Mouse (Mus musculus) hindbrain, embryonic 12.5 days (tissue): Measurements from ENCODE around the gene Apbb2. TPM values are rescaled to one million over a fixed set of nuclear protein-coding genes. Genes with fewer than 3 reads are reported as not detected.

ENCODE experiments used
- ATAC-seq: fragments of 200-750 bp; cut with Nextera tagmentation; 2 replicates; pipeline ENCODE4 v1.8.0; 2017; ENCODE audit warnings: moderate TSS enrichment; ENCODE audit not compliant: low FRiP score
- H3K27ac ChIP-seq: fragments of 300-500 bp; sonication (generic); 2 replicates; pipeline ENCODE4 v1.5.1; 2016; ENCODE audit warnings: mild to moderate bottlenecking
- H3K27me3 ChIP-seq: fragments of 300-500 bp; sonication (generic); 2 replicates; pipeline ENCODE4 v1.6.1; 2016; ENCODE audit warnings: mild to moderate bottlenecking
- H3K36me3 ChIP-seq: fragments of 300-500 bp; sonication (generic); 2 replicates; pipeline ENCODE4 v1.6.1; 2016; ENCODE audit warnings: mild to moderate bottlenecking
- H3K4me1 ChIP-seq: fragments of 300-500 bp; sonication (generic); 2 replicates; pipeline ENCODE4 v1.6.1; 2016
- H3K4me2 ChIP-seq: fragments of 300-500 bp; sonication (generic); replicated peaks from 2 replicates; pipeline ENCODE4 v1.6.1; 2016; ENCODE audit warnings: mild to moderate bottlenecking
- H3K4me3 ChIP-seq: fragments of 300-500 bp; sonication (generic); 2 replicates; pipeline ENCODE4 v1.5.1; 2016; ENCODE audit warnings: mild to moderate bottlenecking
- H3K9ac ChIP-seq: fragments of 300-500 bp; sonication (generic); 2 replicates; pipeline ENCODE4 v1.6.1; 2016; ENCODE audit warnings: mild to moderate bottlenecking, moderate library complexity
- H3K9me3 ChIP-seq: fragments of 300-500 bp; sonication (generic); replicated peaks from 2 replicates; pipeline ENCODE4 v1.6.1; 2016; ENCODE audit warnings: mild to moderate bottlenecking
- WGBS: fragments of 180-500 bp; shearing (Covaris S2); methylation state at CpG from one replicate; pipeline ENCODE4 v1.1.7; 2016; 5-methylcytosine and 5-hydroxymethylcytosine counted together
- polyA plus RNA-seq: library from polyadenylated mRNA; unstranded; fragments of >200 nt; fragmentation: Nextera tagmentation; extraction: Ambion mirVana; gene quantifications from 2 replicates; pipeline ENCODE4 v1.2.1, GENCODE M21; 2016

The Apbb2 gene
- polyA plus RNA-seq, 1 experiment from 2014 or later: 82.4 TPM

DNA sequence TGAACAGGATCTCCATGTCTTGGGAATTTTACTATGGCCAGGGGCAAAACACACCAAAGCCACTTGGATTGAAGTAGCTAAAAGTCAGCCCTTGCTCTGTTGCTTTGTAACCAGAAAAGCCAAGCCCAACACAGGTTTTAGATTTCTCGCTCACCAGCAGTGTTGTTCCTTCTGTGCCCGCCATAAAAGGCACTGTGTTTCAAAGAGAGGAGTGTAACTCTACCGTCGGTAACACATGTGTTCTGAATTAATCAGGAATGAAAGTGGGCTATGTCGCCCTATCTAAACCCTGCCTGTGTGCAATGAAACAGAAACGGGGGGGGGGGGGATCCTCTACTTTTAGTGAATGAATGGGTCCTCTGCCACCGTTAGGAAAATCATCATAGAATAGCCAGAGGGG lies 90.0 kb downstream of the Apbb2 start:
- 39% methylated on average over 7 of the region's 7 CpGs for WGBS
- Histone ChIP-seq H3K27me3 (no peaks in the 10 kb centered on the region), H3K9ac (no peak overlapping the region), H3K36me3 (no peaks in the 10 kb centered on the region), H3K4me1 (peaks cover 46% of the 10 kb centered on the region), H3K9me3 (no peaks in the 10 kb centered on the region), H3K4me3 (no peak overlapping the region), H3K4me2 (no peak overlapping the region), H3K27ac (peak overlapping the region; percentile 64)
- ATAC-seq: no peak

DNA sequence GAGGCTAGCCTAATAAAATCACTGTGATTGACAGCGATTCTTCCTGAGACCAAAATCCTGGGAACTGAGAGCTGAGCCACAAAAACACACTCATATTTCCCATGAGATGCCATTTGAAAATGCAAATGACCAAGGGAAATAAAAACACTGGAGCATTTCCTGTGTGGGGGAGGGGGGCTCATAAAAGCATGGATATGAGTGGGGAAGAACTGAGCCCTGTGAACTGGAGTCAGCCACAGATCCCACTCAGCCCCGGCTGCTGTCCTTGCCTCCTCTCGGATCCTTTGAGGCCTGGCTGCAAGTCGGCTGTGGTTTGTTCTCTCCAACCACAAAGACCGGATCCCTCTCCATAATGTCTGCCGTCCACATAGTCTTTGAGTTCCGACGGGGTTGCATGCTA lies 91.5 kb downstream of the Apbb2 start:
- Histone ChIP-seq H3K4me1 (peaks cover 45% of the 10 kb centered on the region), H3K27ac (peak overlapping the region; percentile 80), H3K4me2 (no peak overlapping the region), H3K9me3 (no peaks in the 10 kb centered on the region), H3K4me3 (no peak overlapping the region), H3K27me3 (no peaks in the 10 kb centered on the region), H3K9ac (0 out of 2 replicates have a peak overlapping the region, but pooled peaks have one; percentile 0), H3K36me3 (no peaks in the 10 kb centered on the region)
- ATAC-seq: peak; percentile 73
- 75% methylated on average over 8 of the region's 8 CpGs for WGBS

DNA sequence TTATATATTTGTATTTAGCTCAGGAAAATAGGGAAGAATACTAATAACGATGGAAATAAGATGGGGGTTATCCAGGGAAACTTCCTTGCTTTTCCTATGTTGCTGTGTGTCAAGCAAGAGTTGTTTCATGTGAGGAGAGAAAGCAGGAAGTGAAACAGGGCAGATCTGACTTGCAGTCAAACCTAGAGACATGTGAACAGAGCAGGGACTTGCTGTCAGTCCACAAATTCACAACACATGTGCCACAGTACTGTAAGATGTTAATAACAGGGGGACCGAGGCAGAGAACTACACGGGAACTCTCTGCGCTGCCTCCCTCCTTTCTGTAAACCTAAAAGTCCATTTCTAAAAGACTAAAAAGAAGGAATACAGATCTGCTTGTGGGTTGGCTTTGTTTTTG lies 93.6 kb downstream of the Apbb2 start:
- Histone ChIP-seq H3K27me3 (no peaks in the 10 kb centered on the region), H3K27ac (peak overlapping the region; percentile 44; the same call in 1 of the 2 replicates), H3K4me2 (no peak overlapping the region), H3K9me3 (no peaks in the 10 kb centered on the region), H3K36me3 (no peaks in the 10 kb centered on the region), H3K4me3 (no peak overlapping the region), H3K9ac (no peak overlapping the region), H3K4me1 (peaks cover 38% of the 10 kb centered on the region)
- 69% methylated on average over 4 of the region's 4 CpGs for WGBS
- no peak for ATAC-seq

GRCm38 (mm10) chr5:66523681-66524503 lies 94.7 kb downstream of the Apbb2 start:
- Histone ChIP-seq H3K9me3 (no peaks in the 10 kb centered on the region), H3K4me1 (peaks cover 37% of the 10 kb centered on the region), H3K9ac (no peak overlapping the region), H3K4me2 (no peak overlapping the region), H3K36me3 (no peaks in the 10 kb centered on the region), H3K27me3 (no peaks in the 10 kb centered on the region), H3K27ac (peak overlapping the region; percentile 66), H3K4me3 (no peak overlapping the region)
- 60% methylated on average over 16 of the region's 16 CpGs for WGBS
- ATAC-seq: no peak

GRCm38 (mm10) chr5:66521250-66521649 lies 97.3 kb downstream of the Apbb2 start:
- Histone ChIP-seq H3K36me3 (no peaks in the 10 kb centered on the region), H3K4me3 (no peak overlapping the region), H3K9ac (no peak overlapping the region), H3K27me3 (no peaks in the 10 kb centered on the region), H3K27ac (no peak overlapping the region), H3K4me2 (no peak overlapping the region), H3K9me3 (no peaks in the 10 kb centered on the region), H3K4me1 (peaks cover 25% of the 10 kb centered on the region)
- 76% methylated on average over 2 of the region's 2 CpGs for WGBS
- ATAC-seq: no peak

DNA sequence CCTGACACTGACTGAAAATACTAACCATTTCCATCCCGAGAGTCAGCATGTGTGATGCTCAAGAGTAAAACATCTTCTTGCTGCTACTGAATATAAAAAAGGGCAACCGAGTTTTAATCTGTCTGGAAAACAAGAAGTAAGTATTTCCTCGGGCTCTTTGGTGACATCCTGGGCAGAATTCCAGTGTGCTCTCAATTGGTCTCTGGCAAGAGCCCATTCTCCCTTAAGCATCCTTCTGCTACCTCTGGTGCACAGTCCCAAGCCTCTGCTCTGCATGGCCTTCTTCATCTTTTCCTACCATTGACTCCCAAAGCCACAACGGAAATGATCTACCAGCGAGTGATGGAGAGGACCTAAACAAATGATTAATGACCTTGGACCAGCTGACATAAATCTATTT lies 99.1 kb downstream of the Apbb2 start:
- 78% methylated on average over 5 of the region's 5 CpGs for whole genome bisulfite sequencing
- Histone ChIP-seq H3K4me1 (peaks cover 15% of the 10 kb centered on the region), H3K9me3 (no peaks in the 10 kb centered on the region), H3K36me3 (no peaks in the 10 kb centered on the region), H3K9ac (no peak overlapping the region), H3K4me2 (no peak overlapping the region), H3K27me3 (no peaks in the 10 kb centered on the region), H3K27ac (no peak overlapping the region), H3K4me3 (no peak overlapping the region)
- ATAC-seq: no peak

- 48% methylated on average over 14 of the region's 14 CpGs for WGBS
- Histone ChIP-seq H3K9ac (no peak overlapping the region), H3K4me2 (no peak overlapping the region), H3K27ac (no peak overlapping the region), H3K27me3 (no peaks in the 10 kb centered on the region), H3K9me3 (no peaks in the 10 kb centered on the region), H3K36me3 (no peaks in the 10 kb centered on the region), H3K4me1 (peaks cover 10% of the 10 kb centered on the region), H3K4me3 (no peak overlapping the region)
- ATAC-seq: 0 out of 2 replicates have a peak, but pooled peaks have one; percentile 22
Measured at GRCm38 (mm10) chr5:66518411-66519006, 100.1 kb downstream of the Apbb2 start.

GRCm38 (mm10) chr5:66517503-66517902 lies 101.1 kb downstream of the Apbb2 start:
- Histone ChIP-seq H3K4me2 (no peak overlapping the region), H3K27me3 (no peaks in the 10 kb centered on the region), H3K36me3 (no peaks in the 10 kb centered on the region), H3K4me1 (peaks cover 7% of the 10 kb centered on the region; the same call in 1 of the 2 replicates), H3K9ac (no peak overlapping the region), H3K4me3 (no peak overlapping the region), H3K9me3 (no peaks in the 10 kb centered on the region), H3K27ac (no peak overlapping the region)
- no peak for ATAC-seq
- 63% methylated on average over 6 of the region's 6 CpGs for WGBS

DNA sequence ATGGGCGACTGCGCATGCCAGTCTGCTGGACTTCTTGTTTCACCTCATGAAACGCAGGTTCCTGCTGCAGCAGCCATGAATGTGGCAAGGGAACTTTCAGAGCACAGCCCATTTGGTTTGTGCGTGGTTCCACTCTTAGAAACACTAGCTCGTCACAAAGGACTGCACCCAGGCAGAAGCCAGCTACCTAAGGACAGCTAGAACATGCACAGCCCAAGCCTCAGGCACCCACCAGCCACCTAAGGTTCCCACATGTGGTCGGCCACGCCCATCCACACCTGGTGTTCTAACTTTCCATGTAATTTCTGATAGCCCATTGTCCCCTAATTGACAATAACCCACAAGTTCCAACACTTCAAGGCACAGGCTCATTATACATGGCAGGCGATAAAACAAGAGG lies 102.3 kb downstream of the Apbb2 start:
- H3K4me3 ChIP-seq: no peak overlapping the region
- H3K9me3 ChIP-seq: no peaks in the 10 kb centered on the region
- H3K27me3 ChIP-seq: no peaks in the 10 kb centered on the region
- no peaks in the 10 kb centered on the region for H3K36me3 ChIP-seq
- no peak overlapping the region for H3K9ac ChIP-seq
- 91% methylated on average over 8 of the region's 8 CpGs for WGBS
- H3K4me1 ChIP-seq: peaks cover 7% of the 10 kb centered on the region; the same call in 1 of the 2 replicates
- no peak overlapping the region for H3K27ac ChIP-seq
- no peak for ATAC-seq
- H3K4me2 ChIP-seq: no peak overlapping the region

GRCm38 (mm10) chr5:66515271-66515670 lies 103.3 kb downstream of the Apbb2 start:
- Histone ChIP-seq H3K9ac (no peak overlapping the region), H3K9me3 (no peaks in the 10 kb centered on the region), H3K4me1 (peaks cover 7% of the 10 kb centered on the region; the same call in 1 of the 2 replicates), H3K27ac (no peak overlapping the region), H3K27me3 (no peaks in the 10 kb centered on the region), H3K4me2 (no peak overlapping the region), H3K4me3 (no peak overlapping the region), H3K36me3 (no peaks in the 10 kb centered on the region)
- WGBS: 82% methylated on average over 10 of the region's 10 CpGs
- ATAC-seq: no peak

- no peak overlapping the region for H3K27ac ChIP-seq
- no peak overlapping the region for H3K4me2 ChIP-seq
- H3K4me3 ChIP-seq: no peak overlapping the region
- H3K9ac ChIP-seq: no peak overlapping the region
- no peak for ATAC-seq
- H3K27me3 ChIP-seq: no peaks in the 10 kb centered on the region
- H3K9me3 ChIP-seq: no peaks in the 10 kb centered on the region
- WGBS: 85% methylated on average over 6 of the region's 6 CpGs
- H3K4me1 ChIP-seq: peaks cover 7% of the 10 kb centered on the region; the same call in 1 of the 2 replicates
- no peaks in the 10 kb centered on the region for H3K36me3 ChIP-seq
Measured at GRCm38 (mm10) chr5:66514659-66515058, 103.9 kb downstream of the Apbb2 start.

- no peaks in the 10 kb centered on the region for H3K36me3 ChIP-seq
Measured at GRCm38 (mm10) chr5:66513412-66513811, 105.2 kb downstream of the Apbb2 start.

More at GRCm38 (mm10) chr5:66513412-66513811, 105.2 kb downstream of the Apbb2 start:
- no peak for ATAC-seq
- Histone ChIP-seq H3K27me3 (no peaks in the 10 kb centered on the region), H3K4me3 (no peak overlapping the region), H3K4me2 (no peak overlapping the region), H3K9me3 (no peaks in the 10 kb centered on the region), H3K27ac (no peak overlapping the region), H3K9ac (no peak overlapping the region), H3K4me1 (peaks cover 5% of the 10 kb centered on the region; the same call in 1 of the 2 replicates)
